Comparison of ENCODE assay signal across 23 mouse cellular contexts in genomic region chr9:65161188-65161587, GRCm38 (mm10). TPM values are rescaled to one million over a fixed set of nuclear protein-coding genes. Genes with fewer than 3 reads are reported as not detected.
DNase-seq lines count a peak whose midpoint lies in the region; ATAC-seq and TF ChIP-seq lines count a peak whose summit lies in the region.
"Had no signal": no experiment of that assay in that cellular context is flagged by ENCODE, and none has a peak within 500 bp of the region (broad histone marks: within the 10 kb centered on the region; RNA-seq: fewer than 3 reads in every experiment).

No protein-coding gene starts in this region.

- no peak overlapping the region for H3K4me2 ChIP-seq in midbrain, postnatal 0 days (ENCODE audit: low read depth, low read length, poor library complexity, severe bottlenecking)
- 0 out of 2 replicates have a peak overlapping the region, but pooled peaks have one; percentile 8 for H3K4me2 ChIP-seq in forebrain, embryonic 12.5 days
- H3K4me2 ChIP-seq in hindbrain, embryonic 12.5 days (replicated peaks): no peak overlapping the region; the same call in 1 of the 2 replicates
- no peak overlapping the region for H3K4me2 ChIP-seq in midbrain, embryonic 16.5 days (ENCODE audit: low read length)
- H3K4me2 ChIP-seq: heart, embryonic 11.5 days had no signal

- no peak for DNase-seq in midbrain, embryonic 10.5 days (ENCODE audit: low spot score)
- DNase-seq in midbrain, postnatal 0 days (ENCODE audit: low spot score): no peak
- no peak for DNase-seq in spleen, postnatal 36 days (ENCODE audit: low spot score in 2 of 2)
- DNase-seq in gastrocnemius, postnatal 36 days: no peak
- DNase-seq: cerebellum, adult 8-10 months; gastrocnemius, adult 2 months; heart, postnatal 10 days; kidney, adult 18-20 months; retina, postnatal 1 day; right cerebral cortex, postnatal 4 days had no signal

- peaks cover 65% of the 10 kb centered on the region for H3K36me3 ChIP-seq in midbrain, embryonic 10.5 days
- H3K36me3 ChIP-seq in midbrain, postnatal 0 days (ENCODE audit: insufficient read depth, low read length): no peaks in the 10 kb centered on the region
- H3K36me3 ChIP-seq in forebrain, embryonic 12.5 days (replicated peaks): peaks cover 13% of the 10 kb centered on the region
- 0 out of 2 replicates have a peak, but pooled peaks cover under 1% of the 10 kb centered on the region for H3K36me3 ChIP-seq in hindbrain, embryonic 12.5 days
- H3K36me3 ChIP-seq in midbrain, embryonic 16.5 days (ENCODE audit: control insufficient read depth, insufficient read depth, low read length): no peaks in the 10 kb centered on the region
- H3K36me3 ChIP-seq: lung, embryonic 15.5 days had no signal

- no peak overlapping the region for H3K9ac ChIP-seq in midbrain, postnatal 0 days (replicated peaks; ENCODE audit: low read length, poor library complexity, severe bottlenecking)
- H3K9ac ChIP-seq in forebrain, embryonic 12.5 days: no peak overlapping the region
- H3K9ac ChIP-seq in hindbrain, embryonic 12.5 days: peak overlapping the region; percentile 35; the same call in 1 of the 2 replicates
- H3K9ac ChIP-seq in midbrain, embryonic 16.5 days (ENCODE audit: low read depth, low read length): no peak overlapping the region
- H3K9ac ChIP-seq: liver, embryonic 14.5 days; lung, embryonic 15.5 days had no signal

- no peak for TF ChIP-seq CTCF in midbrain, postnatal 0 days (IDR thresholded peaks at IDR 0.05)

- no peaks in the 10 kb centered on the region for H3K27me3 ChIP-seq in midbrain, embryonic 10.5 days (ENCODE audit: low read depth, poor library complexity, severe bottlenecking)
- no peaks in the 10 kb centered on the region for H3K27me3 ChIP-seq in midbrain, postnatal 0 days (ENCODE audit: insufficient read depth, low read length)
- H3K27me3 ChIP-seq in forebrain, embryonic 12.5 days: no peaks in the 10 kb centered on the region
- no peaks in the 10 kb centered on the region for H3K27me3 ChIP-seq in hindbrain, embryonic 12.5 days
- no peaks in the 10 kb centered on the region for H3K27me3 ChIP-seq in midbrain, embryonic 16.5 days (ENCODE audit: control insufficient read depth, insufficient read depth, low read depth, low read length)

- H3K4me3 ChIP-seq in midbrain, embryonic 10.5 days: peak overlapping the region; percentile 50
- no peak overlapping the region for H3K4me3 ChIP-seq in midbrain, postnatal 0 days (ENCODE audit: low read depth, low read length)
- no peak overlapping the region for H3K4me3 ChIP-seq in forebrain, embryonic 12.5 days (replicated peaks)
- H3K4me3 ChIP-seq in hindbrain, embryonic 12.5 days: no peak overlapping the region
- no peak overlapping the region for H3K4me3 ChIP-seq in midbrain, embryonic 16.5 days (ENCODE audit: low read depth, low read length)
- H3K4me3 ChIP-seq: gastrocnemius, adult 2 months; lung, embryonic 15.5 days had no signal

- H3K27ac ChIP-seq in midbrain, embryonic 10.5 days (replicated peaks): peak overlapping the region; percentile 94
- H3K27ac ChIP-seq in midbrain, postnatal 0 days (ENCODE audit: low read depth, low read length): no peak overlapping the region
- H3K27ac ChIP-seq in forebrain, embryonic 12.5 days: peak overlapping the region; percentile 97
- peak overlapping the region; percentile 90 for H3K27ac ChIP-seq in hindbrain, embryonic 12.5 days
- peak overlapping the region; percentile 42; the same call in 1 of the 2 replicates for H3K27ac ChIP-seq in midbrain, embryonic 16.5 days (ENCODE audit: low read length)
- H3K27ac ChIP-seq: gastrocnemius, adult 2 months; kidney, postnatal 0 days; liver, embryonic 14.5 days; lung, embryonic 15.5 days; macrophage had no signal

- 6% methylated on average over 4 of the region's 4 CpGs for WGBS in midbrain, embryonic 10.5 days
- 34% methylated on average over 4 of the region's 4 CpGs for WGBS in midbrain, postnatal 0 days
- 5% methylated on average over 4 of the region's 4 CpGs for WGBS in forebrain, embryonic 12.5 days
- 13% methylated on average over 4 of the region's 4 CpGs for WGBS in hindbrain, embryonic 12.5 days
- WGBS in midbrain, embryonic 16.5 days: 18% methylated on average over 4 of the region's 4 CpGs

- H3K4me1 ChIP-seq in midbrain, embryonic 10.5 days: peaks cover 100% of the 10 kb centered on the region
- H3K4me1 ChIP-seq in midbrain, postnatal 0 days (ENCODE audit: insufficient read depth, low read length): peaks cover 7% of the 10 kb centered on the region; the same call in 1 of the 2 replicates
- H3K4me1 ChIP-seq in forebrain, embryonic 12.5 days: peaks cover 91% of the 10 kb centered on the region
- peaks cover 80% of the 10 kb centered on the region for H3K4me1 ChIP-seq in hindbrain, embryonic 12.5 days
- peaks cover 34% of the 10 kb centered on the region for H3K4me1 ChIP-seq in midbrain, embryonic 16.5 days (ENCODE audit: control insufficient read depth, insufficient read depth, low read length)

- intact Hi-C loops in gastrocnemius, postnatal 36 days (cut with DNase I): loop anchor here (2.0 kb wide), 1 partner anchor 26 kb away; no protein-coding TSS in a partner anchor

- ATAC-seq in midbrain, postnatal 0 days (ENCODE audit: low FRiP score): no peak
- no peak for ATAC-seq in forebrain, embryonic 12.5 days (ENCODE audit: low FRiP score)
- ATAC-seq in hindbrain, embryonic 12.5 days (ENCODE audit: low FRiP score): no peak
- no peak for ATAC-seq in midbrain, embryonic 16.5 days

- no peaks in the 10 kb centered on the region for H3K9me3 ChIP-seq in midbrain, embryonic 10.5 days (replicated peaks)
- no peaks in the 10 kb centered on the region for H3K9me3 ChIP-seq in midbrain, postnatal 0 days (ENCODE audit: low read length)
- no peaks in the 10 kb centered on the region for H3K9me3 ChIP-seq in forebrain, embryonic 12.5 days
- no peaks in the 10 kb centered on the region for H3K9me3 ChIP-seq in hindbrain, embryonic 12.5 days (replicated peaks)
- H3K9me3 ChIP-seq in midbrain, embryonic 16.5 days (replicated peaks; ENCODE audit: control insufficient read depth, low read length, poor library complexity, severe bottlenecking): no peaks in the 10 kb centered on the region
- H3K9me3 ChIP-seq: lung, embryonic 15.5 days had no signal

RNA-seq across cellular contexts. Expression of gene Igdcc3, which starts 20.2 kb away (rescaled TPM):
- 334 and 450 TPM in 2 replicates for polyA plus RNA-seq in midbrain, embryonic 10.5 days (2016; fragmentation: Nextera tagmentation; extraction: Ambion mirVana)
- total RNA-seq in midbrain, postnatal 0 days (2014; rRNA removed): 5.3 and 7.7 TPM in 2 replicates
- polyA plus RNA-seq in midbrain, postnatal 0 days (2015; fragmentation: Nextera tagmentation; extraction: Ambion mirVana): 6.4 and 6.6 TPM in 2 replicates
- 40.0 and 40.8 TPM in 2 replicates for polyA plus RNA-seq in forebrain, embryonic 12.5 days (2016; fragmentation: Nextera tagmentation; extraction: Ambion mirVana)
- polyA plus RNA-seq in hindbrain, embryonic 12.5 days (2016; fragmentation: Nextera tagmentation; extraction: Ambion mirVana): 30.9 and 34.4 TPM in 2 replicates
- 8.7 and 9.1 TPM in 2 replicates for polyA plus RNA-seq in midbrain, embryonic 16.5 days (2015; fragmentation: Nextera tagmentation; extraction: Ambion mirVana)
- under 1 TPM; 0.10 to 0.26 TPM for total RNA-seq in gastrocnemius, postnatal 36 days (2021)
- total RNA-seq: common myeloid progenitor, adult 5-6 weeks; granulocyte monocyte progenitor cell, adult 5-6 weeks; monocyte, adult 5-6 weeks had no signal
- polyA plus RNA-seq: C2C12, macrophage had no signal

RNA-seq across cellular contexts. Expression of gene Parp16, which starts 34.0 kb away (rescaled TPM):
- 7.2 and 7.9 TPM in 2 replicates for polyA plus RNA-seq in midbrain, embryonic 10.5 days (2016; fragmentation: Nextera tagmentation; extraction: Ambion mirVana)
- total RNA-seq in midbrain, postnatal 0 days (2014; rRNA removed): 7.5 and 8.0 TPM in 2 replicates
- polyA plus RNA-seq in midbrain, postnatal 0 days (2015; fragmentation: Nextera tagmentation; extraction: Ambion mirVana): 7.0 and 7.7 TPM in 2 replicates
- polyA plus RNA-seq in forebrain, embryonic 12.5 days (2016; fragmentation: Nextera tagmentation; extraction: Ambion mirVana): 5.7 and 5.9 TPM in 2 replicates
- 5.8 and 6.4 TPM in 2 replicates for polyA plus RNA-seq in hindbrain, embryonic 12.5 days (2016; fragmentation: Nextera tagmentation; extraction: Ambion mirVana)
- 8.5 and 9.0 TPM in 2 replicates for polyA plus RNA-seq in midbrain, embryonic 16.5 days (2015; fragmentation: Nextera tagmentation; extraction: Ambion mirVana)
- 1 to 10 TPM; 3.4 to 4.0 TPM for total RNA-seq in gastrocnemius, postnatal 36 days (2021)

RNA-seq across cellular contexts. Expression of gene Igdcc4, which starts 59.9 kb away (rescaled TPM):
- 8.9 and 12.6 TPM in 2 replicates for polyA plus RNA-seq in midbrain, embryonic 10.5 days (2016; fragmentation: Nextera tagmentation; extraction: Ambion mirVana)
- 46.6 and 52.9 TPM in 2 replicates for total RNA-seq in midbrain, postnatal 0 days (2014; rRNA removed)
- 11.1 and 11.9 TPM in 2 replicates for polyA plus RNA-seq in midbrain, postnatal 0 days (2015; fragmentation: Nextera tagmentation; extraction: Ambion mirVana)
- polyA plus RNA-seq in forebrain, embryonic 12.5 days (2016; fragmentation: Nextera tagmentation; extraction: Ambion mirVana): 14.1 and 14.4 TPM in 2 replicates
- 14.5 and 17.0 TPM in 2 replicates for polyA plus RNA-seq in hindbrain, embryonic 12.5 days (2016; fragmentation: Nextera tagmentation; extraction: Ambion mirVana)
- 13.4 and 15.9 TPM in 2 replicates for polyA plus RNA-seq in midbrain, embryonic 16.5 days (2015; fragmentation: Nextera tagmentation; extraction: Ambion mirVana)
- total RNA-seq in gastrocnemius, postnatal 36 days (2021): 10 to 100 TPM; 24.4 to 26.6 TPM
- total RNA-seq: neutrophil, adult 5-6 weeks had no signal
